Mouse (Mus musculus): ENCODE results near the gene Fermt3. TPM values are rescaled to one million over a fixed set of nuclear protein-coding genes. Genes with fewer than 3 reads are reported as not detected.

Gene Fermt3
- polyA plus RNA-seq, 1 experiment from 2014 or later: 16.0 TPM

- peak; percentile 56 for ATAC-seq
- Histone ChIP-seq H3K27me3 (replicated peaks; ENCODE audit: insufficient read depth, low read length) (no peaks in the 10 kb centered on the region), H3K4me2 (replicated peaks; ENCODE audit: low read depth, low read length) (peak within 1 kb of the TSS; percentile 98), H3K4me3 (ENCODE audit: low read depth, low read length) (peak within 1 kb of the TSS; percentile 81), H3K9ac (replicated peaks; ENCODE audit: low read depth) (peak within 1 kb of the TSS; percentile 70), H3K36me3 (ENCODE audit: insufficient read depth, low read length) (no peaks in the 10 kb centered on the region), H3K9me3 (ENCODE audit: low read length) (no peaks in the 10 kb centered on the region), H3K4me1 (ENCODE audit: insufficient read depth, low read depth, low read length) (peaks cover 4% of the 10 kb centered on the region; the same call in 1 of the 2 replicates), H3K27ac (ENCODE audit: low read length) (peak within 1 kb of the TSS; percentile 75)
- WGBS: 0% methylated on average over 42 of the region's 85 CpGs
- TF ChIP-seq EP300 (IDR thresholded peaks at IDR 0.05) (no peak), CTCF (IDR thresholded peaks at IDR 0.05) (no peak)
- peak; percentile 53 for DNase-seq (ENCODE audit: low spot score)
These were observed 32.0 kb downstream of the Fermt3 start, which contains the start of gene Vegfb for GRCm38 (mm10) chr19:6987061-6987903. TSS of gene Vegfb (minus strand) at chr19:6987651.

- DNase-seq (ENCODE audit: low spot score) (no peak), ATAC-seq (no peak)
- WGBS: 77% methylated on average over 10 of the region's 10 CpGs
- H3K4me2 ChIP-seq (replicated peaks; ENCODE audit: low read depth, low read length): peak overlapping the region; percentile 98; the same call in 1 of the 2 replicates
- no peaks in the 10 kb centered on the region for H3K36me3 ChIP-seq (ENCODE audit: insufficient read depth, low read length)
- no peak overlapping the region for H3K9ac ChIP-seq (replicated peaks; ENCODE audit: low read depth)
- no peaks in the 10 kb centered on the region for H3K27me3 ChIP-seq (replicated peaks; ENCODE audit: insufficient read depth, low read length)
- no peaks in the 10 kb centered on the region for H3K9me3 ChIP-seq (ENCODE audit: low read length)
- no peak overlapping the region for H3K4me3 ChIP-seq (ENCODE audit: low read depth, low read length)
- no peak overlapping the region for H3K27ac ChIP-seq (ENCODE audit: low read length)
- TF ChIP-seq CTCF (IDR thresholded peaks at IDR 0.05) (no peak), EP300 (IDR thresholded peaks at IDR 0.05) (no peak)
- peaks cover 1% of the 10 kb centered on the region for H3K4me1 ChIP-seq (ENCODE audit: insufficient read depth, low read depth, low read length)
These were observed 33.1 kb downstream of the Fermt3 start for GRCm38 (mm10) chr19:6985951-6986708.

GRCm38 (mm10) chr19:6985300-6985699, 34.0 kb downstream of the Fermt3 start:
- Histone ChIP-seq H3K27ac (ENCODE audit: low read length) (no peak overlapping the region), H3K4me3 (ENCODE audit: low read depth, low read length) (no peak overlapping the region), H3K9me3 (ENCODE audit: low read length) (no peaks in the 10 kb centered on the region), H3K4me1 (ENCODE audit: insufficient read depth, low read depth, low read length) (peaks cover 5% of the 10 kb centered on the region), H3K4me2 (replicated peaks; ENCODE audit: low read depth, low read length) (no peak overlapping the region), H3K9ac (replicated peaks; ENCODE audit: low read depth) (no peak overlapping the region), H3K27me3 (replicated peaks; ENCODE audit: insufficient read depth, low read length) (no peaks in the 10 kb centered on the region), H3K36me3 (ENCODE audit: insufficient read depth, low read length) (no peaks in the 10 kb centered on the region)
- TF ChIP-seq EP300 (IDR thresholded peaks at IDR 0.05) (no peak), CTCF (IDR thresholded peaks at IDR 0.05) (no peak)
- WGBS: 87% methylated on average over 19 of the region's 19 CpGs
- DNase-seq (ENCODE audit: low spot score) (no peak), ATAC-seq (no peak)

- ATAC-seq: no peak
- H3K4me1 ChIP-seq (ENCODE audit: insufficient read depth, low read depth, low read length): peaks cover 5% of the 10 kb centered on the region
- H3K36me3 ChIP-seq (ENCODE audit: insufficient read depth, low read length): no peaks in the 10 kb centered on the region
- no peaks in the 10 kb centered on the region for H3K27me3 ChIP-seq (replicated peaks; ENCODE audit: insufficient read depth, low read length)
- no peak for DNase-seq (ENCODE audit: low spot score)
- H3K27ac ChIP-seq (ENCODE audit: low read length): no peak overlapping the region
- no peak overlapping the region for H3K4me3 ChIP-seq (ENCODE audit: low read depth, low read length)
- no peak overlapping the region for H3K4me2 ChIP-seq (replicated peaks; ENCODE audit: low read depth, low read length)
- no peaks in the 10 kb centered on the region for H3K9me3 ChIP-seq (ENCODE audit: low read length)
- TF ChIP-seq CTCF (IDR thresholded peaks at IDR 0.05) (no peak), EP300 (IDR thresholded peaks at IDR 0.05) (no peak)
- WGBS: 92% methylated on average over 5 of the region's 5 CpGs
- no peak overlapping the region for H3K9ac ChIP-seq (replicated peaks; ENCODE audit: low read depth)
These were observed 35.6 kb downstream of the Fermt3 start for GRCm38 (mm10) chr19:6983621-6984020.

- Histone ChIP-seq H3K4me2 (replicated peaks; ENCODE audit: low read depth, low read length) (no peak overlapping the region; the same call in 1 of the 2 replicates), H3K27ac (ENCODE audit: low read length) (0 out of 2 replicates have a peak overlapping the region, but pooled peaks have one; percentile 90), H3K36me3 (ENCODE audit: insufficient read depth, low read length) (no peaks in the 10 kb centered on the region), H3K4me3 (ENCODE audit: low read depth, low read length) (no peak overlapping the region), H3K9me3 (ENCODE audit: low read length) (no peaks in the 10 kb centered on the region), H3K27me3 (replicated peaks; ENCODE audit: insufficient read depth, low read length) (no peaks in the 10 kb centered on the region), H3K4me1 (ENCODE audit: insufficient read depth, low read depth, low read length) (peaks cover 8% of the 10 kb centered on the region), H3K9ac (replicated peaks; ENCODE audit: low read depth) (no peak overlapping the region)
- ATAC-seq: no peak
- WGBS: 89% methylated on average over 4 of the region's 4 CpGs
- TF ChIP-seq EP300 (IDR thresholded peaks at IDR 0.05) (no peak), CTCF (IDR thresholded peaks at IDR 0.05) (no peak)
- no peak for DNase-seq (ENCODE audit: low spot score)
These were observed 37.8 kb downstream of the Fermt3 start for GRCm38 (mm10) chr19:6981465-6981864.
